Mouse (Mus musculus): ENCODE data around the gene Nfkb1. TPM values are rescaled to one million over a fixed set of nuclear protein-coding genes. Genes with fewer than 3 reads are reported as not detected.

Nfkb1 gene
- total and polyA plus RNA-seq, 3 experiments = 44.8 to 93.6 (median 59.9) TPM

GRCm38 (mm10) chr3:135691191-135692131, at the start of gene Nfkb1 (continued):
- no peak for TF ChIP-seq MAFK (IDR thresholded peaks at IDR 0.05; ENCODE audit: borderline replicate concordance, low read depth, low read length)
- TF ChIP-seq HCFC1 (IDR thresholded peaks at IDR 0.05; ENCODE audit: low read depth, low read length) = no peak
- no peak for TF ChIP-seq E2F4 (IDR thresholded peaks at IDR 0.05; ENCODE audit: borderline replicate concordance, low read depth, low read length)
- no peak for TF ChIP-seq CHD1 (IDR thresholded peaks at IDR 0.05; ENCODE audit: low read depth, low read length)
- TF ChIP-seq KAT2A (conservative IDR thresholded peaks at IDR 0.05; ENCODE audit: low read depth, low read length) = no peak

GRCm38 (mm10) chr3:135740711-135741110, 49.4 kb upstream of the Nfkb1 start:
- Histone ChIP-seq H3K36me3 (ENCODE audit: control insufficient read depth in 1 of 2, insufficient read depth in 2 of 2, low read length in 2 of 2) (no peaks in the 10 kb centered on the region), H3K9ac (ENCODE audit: control insufficient read depth, low read depth, low read length, poor library complexity, severe bottlenecking) (no peak overlapping the region), H3K27me3 (ENCODE audit: control insufficient read depth in 1 of 2, insufficient read depth in 2 of 2, low read length in 2 of 2) (peaks cover 0 to 2% of the 10 kb centered on the region in 2 experiments; a peak in 3 of 4 replicates), H3K27ac (ENCODE audit: control insufficient read depth, low read depth, low read length) (no peak overlapping the region), H3K4me3 (ENCODE audit: control insufficient read depth in 1 of 2, insufficient read depth in 1 of 2, low read depth in 2 of 2, low read length in 2 of 2) (no peak overlapping the region), H3K4me1 (ENCODE audit: control insufficient read depth in 1 of 2, insufficient read depth in 2 of 2, low read length in 2 of 2) (no peaks in the 10 kb centered on the region), H3K9me3 (replicated peaks; ENCODE audit: insufficient read depth, low read length) (no peaks in the 10 kb centered on the region), H3K79me2 (ENCODE audit: control insufficient read depth, insufficient read depth, low read length, poor library complexity) (no peaks in the 10 kb centered on the region)
- TF ChIP-seq POLR2AphosphoS5 (IDR thresholded peaks at IDR 0.05; ENCODE audit: borderline replicate concordance, low read depth, low read length) (no peak), HCFC1 (IDR thresholded peaks at IDR 0.05; ENCODE audit: low read depth, low read length) (no peak), ZNF384 (IDR thresholded peaks at IDR 0.05; ENCODE audit: low read depth, low read length) (no peak), USF1 (IDR thresholded peaks at IDR 0.05; ENCODE audit: low read depth, low read length) (no peak), NRF1 (IDR thresholded peaks at IDR 0.05; ENCODE audit: insufficient read depth, low read depth, low read length, poor library complexity, severe bottlenecking) (no peak), MXI1 (IDR thresholded peaks at IDR 0.05; ENCODE audit: low read depth, low read length) (no peak), CHD1 (IDR thresholded peaks at IDR 0.05; ENCODE audit: low read depth, low read length) (no peak), SMC3 (IDR thresholded peaks at IDR 0.05; ENCODE audit: low read depth, low read length) (no peak), MYB (IDR thresholded peaks at IDR 0.05; ENCODE audit: low read depth, low read length) (no peak), RAD21 (IDR thresholded peaks at IDR 0.05; ENCODE audit: low read depth, low read length) (no peak), TCF12 (IDR thresholded peaks at IDR 0.05; ENCODE audit: low read depth, low read length) (no peak), CHD2 (IDR thresholded peaks at IDR 0.05; ENCODE audit: low read length) (no peak), POLR2AphosphoS2 (IDR thresholded peaks at IDR 0.05; ENCODE audit: low read length) (no peak), JUND (IDR thresholded peaks at IDR 0.05; ENCODE audit: low read depth, low read length) (no peak), UBTF (IDR thresholded peaks at IDR 0.05; ENCODE audit: borderline replicate concordance, insufficient read depth, low read depth, low read length) (no peak), NELFE (IDR thresholded peaks at IDR 0.05; ENCODE audit: low read depth, low read length) (no peak), TBP (IDR thresholded peaks at IDR 0.05; ENCODE audit: low read depth, low read length) (no peak), ZC3H11A (IDR thresholded peaks at IDR 0.05; ENCODE audit: low read depth, low read length) (no peak), GABPA (IDR thresholded peaks at IDR 0.05; ENCODE audit: low read depth, low read length) (no peak)
- DNase-seq (ENCODE audit: low read depth, low spot score) = no peak

Data from MEL (cell line).